Mouse (Mus musculus): ENCODE results near the gene Glb1l.
"Not testable (repeated sequence)": the region's sequence is repeated elsewhere in the genome, so short reads cannot be mapped to it uniquely, and the experiment has no call there.

The Glb1l gene

DNA sequence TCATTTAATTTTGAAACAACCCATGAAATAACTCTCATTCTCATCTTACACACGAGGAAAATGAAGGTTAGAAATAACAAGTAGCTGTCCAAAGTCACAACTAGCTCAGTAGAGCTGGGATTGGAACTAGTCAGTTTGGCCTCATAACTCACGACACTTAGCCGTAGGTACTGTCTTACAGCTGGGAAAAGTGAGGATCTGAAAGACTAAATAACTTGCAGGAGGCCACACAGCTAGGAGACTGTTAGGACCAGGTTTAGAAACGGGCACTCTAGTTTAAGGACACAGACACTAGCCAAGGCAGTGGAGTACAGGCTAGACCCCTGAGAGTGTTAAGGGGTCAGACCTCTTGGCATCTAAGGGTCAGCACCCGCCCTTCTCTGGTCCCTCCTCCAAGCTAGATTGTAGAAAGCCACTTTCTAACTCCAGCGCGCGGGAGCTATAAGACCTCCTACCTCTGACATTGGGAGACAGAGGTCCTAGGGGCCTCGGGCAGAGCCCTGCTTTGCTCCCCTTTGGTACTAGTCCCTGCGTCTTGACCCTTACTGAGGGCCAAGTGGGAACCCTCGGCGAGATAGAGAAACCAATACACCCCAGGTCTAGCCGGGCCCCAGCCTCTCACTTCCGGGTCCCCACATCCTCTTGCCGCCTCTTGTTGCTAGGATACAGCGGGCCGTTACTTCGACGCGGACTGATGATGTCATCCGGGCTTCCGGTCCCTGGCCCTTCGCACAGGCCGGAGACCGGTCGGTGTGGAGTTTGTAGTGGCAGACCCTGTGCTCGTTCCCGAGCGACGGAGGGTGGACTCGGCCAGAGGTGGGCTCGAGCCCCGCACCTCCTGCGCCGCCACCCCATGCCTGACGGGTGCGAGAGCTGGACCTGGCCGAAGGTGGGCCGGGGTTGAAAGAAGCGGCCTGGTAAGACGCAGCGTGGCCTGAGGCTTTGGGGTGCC, at the start of gene Glb1l, which contains the start of gene Stk16:
Glb1l (minus strand) TSS at position 678 of the 952 bp plus-strand sequence.
Stk16 (plus strand) TSS at position 703 of the 952 bp plus-strand sequence.
- DNase-seq (ENCODE audit: inconsistent ontology term): peak; percentile 92

DNA sequence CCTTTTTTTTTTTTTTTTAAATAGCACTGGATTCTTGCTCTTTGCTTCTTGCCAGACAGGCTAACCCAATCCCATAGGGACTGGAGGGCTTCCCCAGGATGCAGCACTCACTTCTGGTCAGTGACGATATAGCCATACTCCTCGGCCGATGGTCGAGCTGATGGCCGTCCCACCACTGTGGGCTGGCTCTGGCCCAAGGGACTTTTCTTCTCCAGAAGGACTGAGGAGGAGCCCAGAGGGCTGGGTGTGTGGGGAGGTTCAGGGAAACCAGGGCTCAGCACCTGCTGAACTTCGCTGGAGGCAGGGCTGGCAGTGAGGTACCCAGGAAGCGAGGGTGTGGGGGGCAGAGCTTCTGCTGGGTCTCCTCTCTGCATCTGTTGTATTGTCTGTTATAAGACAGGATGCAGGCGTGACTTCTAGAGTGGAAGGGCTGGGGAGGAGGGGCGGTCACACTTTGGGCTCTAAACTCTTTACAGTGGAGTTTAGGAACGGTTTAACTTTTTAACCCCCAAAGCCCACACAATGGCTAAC, 45.0 kb upstream of the Glb1l start:
- DNase-seq (ENCODE audit: inconsistent ontology term): no peak

DNA sequence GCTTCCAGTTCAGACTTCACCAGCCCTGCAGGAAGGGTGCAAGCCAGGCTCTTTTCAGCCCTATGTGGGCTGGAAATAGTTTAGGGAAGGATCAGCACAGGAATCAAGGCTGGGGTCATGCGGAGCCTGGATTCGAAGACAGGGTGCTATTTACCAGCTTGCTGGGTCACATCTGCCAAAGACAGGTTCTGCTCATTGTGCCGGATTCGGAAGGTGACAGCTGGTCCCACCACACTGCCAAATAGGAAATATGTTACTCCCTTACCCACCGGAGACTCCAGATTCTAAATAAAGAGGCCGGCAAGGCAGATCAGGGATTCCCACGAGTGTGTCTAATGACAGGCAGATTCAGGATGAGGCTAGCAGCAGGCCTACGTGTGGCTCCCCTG, 44.0 kb upstream of the Glb1l start:
- DNase-seq (ENCODE audit: inconsistent ontology term): no peak

DNA sequence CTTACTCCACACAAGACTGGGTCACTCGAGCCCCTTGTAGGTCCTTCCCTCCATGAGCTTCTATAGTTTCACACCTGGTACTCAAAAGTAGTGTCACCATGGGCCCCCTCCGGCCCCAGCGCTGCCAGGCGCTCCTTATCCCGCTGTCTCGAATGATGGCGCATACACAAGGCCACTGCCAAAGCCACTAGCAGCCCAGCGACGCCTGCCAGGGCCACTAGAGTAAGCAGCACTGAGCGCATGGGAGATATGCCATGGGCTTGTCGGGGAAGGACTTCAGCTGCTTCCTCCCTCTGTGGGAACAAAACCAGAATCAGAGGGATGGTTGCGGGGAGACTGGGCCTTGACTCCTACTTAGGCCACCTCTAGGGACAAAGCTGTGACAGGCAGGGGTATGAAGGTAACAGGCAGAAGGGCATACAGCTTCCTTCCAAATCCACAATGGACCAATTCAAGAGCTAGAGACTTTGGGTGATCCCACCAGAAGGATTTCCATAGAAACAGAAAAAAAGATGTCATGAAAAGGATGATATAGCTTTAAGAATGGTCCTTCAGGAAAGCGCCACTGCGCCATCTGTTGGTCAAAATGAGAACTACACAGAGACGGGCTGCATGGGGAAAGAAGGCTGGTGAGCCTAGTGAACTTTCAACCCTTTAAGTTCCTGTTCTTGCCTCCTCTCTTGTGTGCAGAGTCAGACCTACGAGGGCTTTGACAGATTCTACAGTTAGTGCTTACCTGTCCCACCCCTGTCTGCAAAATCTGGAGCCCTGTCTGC, 43.4 kb upstream of the Glb1l start:
- no peak for DNase-seq (ENCODE audit: inconsistent ontology term)

DNA sequence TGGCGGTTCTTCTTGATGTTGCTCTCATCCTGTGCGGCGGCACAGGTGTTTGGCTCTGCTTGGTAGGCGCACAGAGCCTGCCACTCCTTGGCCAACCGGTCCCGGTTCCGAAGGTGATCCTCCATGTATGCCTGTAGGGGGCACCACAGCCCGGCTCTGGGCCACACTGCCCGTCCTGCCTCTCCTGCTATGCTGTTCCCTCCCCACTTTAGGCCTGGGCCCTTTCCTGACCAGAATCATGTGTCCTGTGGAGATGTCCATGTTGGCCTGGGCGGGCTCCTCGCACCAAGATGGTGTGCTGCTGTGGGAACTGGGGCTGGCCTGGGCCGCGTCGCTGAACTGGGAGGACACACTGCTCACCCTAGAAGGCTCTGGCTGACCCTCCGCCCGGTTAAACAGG, 42.4 kb upstream of the Glb1l start:
- DNase-seq (ENCODE audit: inconsistent ontology term): no peak

DNA sequence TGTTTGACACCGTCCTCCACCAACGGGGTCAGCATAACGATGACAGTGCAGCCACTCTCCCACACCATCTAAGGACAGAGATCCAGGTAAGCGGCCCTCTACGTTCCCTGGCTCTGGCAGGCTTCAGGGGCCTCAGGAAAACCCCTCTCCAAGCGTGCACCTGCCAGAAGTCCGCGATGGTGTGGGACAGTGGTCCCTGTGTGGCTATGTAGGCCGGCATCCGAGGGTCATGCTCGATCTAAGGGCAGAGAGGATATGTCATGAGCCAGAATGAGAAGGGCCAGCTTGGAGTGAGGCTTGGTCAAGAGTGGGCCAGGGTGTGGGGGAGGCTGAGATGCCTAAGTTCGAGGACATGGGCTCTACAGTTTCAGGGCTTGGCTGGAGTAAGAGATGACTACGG, 41.7 kb upstream of the Glb1l start:
- DNase-seq (ENCODE audit: inconsistent ontology term): no peak

DNA sequence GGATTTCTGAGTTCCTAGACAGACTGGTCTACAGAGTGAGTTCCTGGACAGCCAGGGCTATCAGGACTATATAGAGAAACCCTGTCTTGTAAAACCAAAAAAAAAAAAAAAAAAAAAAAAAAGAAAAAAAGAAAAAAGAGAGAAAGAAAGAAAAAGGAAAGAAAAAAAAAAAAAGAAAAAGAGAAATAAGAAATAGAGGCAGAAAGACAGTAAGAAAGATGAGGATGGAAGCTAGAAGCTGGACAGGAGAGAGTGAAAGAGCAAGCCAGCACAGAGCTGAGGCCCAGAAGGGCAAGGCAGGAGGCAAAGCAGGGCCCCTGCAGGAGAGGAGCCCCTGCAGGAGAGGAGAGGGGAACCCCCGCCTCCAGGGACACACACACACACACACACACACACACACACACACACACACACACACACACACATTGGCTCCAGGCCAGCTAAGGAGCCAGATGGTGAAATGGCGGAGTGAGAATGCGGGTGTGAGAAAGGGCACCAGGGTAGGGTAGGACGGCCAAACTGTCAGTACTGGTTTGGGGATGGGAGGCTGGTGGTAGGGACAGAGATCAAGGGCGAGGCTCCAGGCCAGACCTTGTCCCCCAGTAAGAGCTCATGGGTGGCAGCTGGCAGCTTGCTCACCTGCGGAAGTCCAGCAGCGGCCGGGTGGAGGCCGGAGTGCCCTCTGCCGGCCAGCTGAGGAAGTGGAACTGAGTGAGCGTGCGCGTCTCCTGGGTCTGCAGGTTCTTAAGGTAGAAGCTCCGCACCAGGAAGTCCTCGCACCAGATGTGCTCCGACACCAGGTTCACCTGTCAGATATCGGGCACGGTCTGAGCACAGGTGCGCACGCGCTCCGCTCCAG, 40.7 kb upstream of the Glb1l start:
- peak; percentile 72 for DNase-seq (ENCODE audit: inconsistent ontology term)

DNA sequence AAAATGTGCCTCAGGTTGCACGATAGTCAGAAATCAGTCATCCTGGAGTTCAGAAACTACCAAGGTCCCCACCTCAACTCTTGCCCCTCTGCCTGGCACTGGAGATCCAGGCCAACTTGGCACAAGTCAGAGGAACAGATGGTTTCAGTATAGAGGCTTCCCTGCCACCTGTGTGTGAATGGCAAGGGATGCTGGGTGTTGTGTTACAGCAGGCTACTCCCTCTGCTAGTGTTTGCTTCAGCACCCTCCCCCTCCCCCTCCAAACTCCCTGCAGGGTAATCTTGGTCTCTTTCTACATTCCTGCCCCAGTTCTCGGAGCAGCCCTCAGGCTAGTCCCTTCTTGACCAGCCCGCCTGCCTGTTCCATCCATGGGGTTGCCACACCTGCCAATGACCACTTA, 39.9 kb upstream of the Glb1l start:
- DNase-seq (ENCODE audit: inconsistent ontology term): no peak

DNA sequence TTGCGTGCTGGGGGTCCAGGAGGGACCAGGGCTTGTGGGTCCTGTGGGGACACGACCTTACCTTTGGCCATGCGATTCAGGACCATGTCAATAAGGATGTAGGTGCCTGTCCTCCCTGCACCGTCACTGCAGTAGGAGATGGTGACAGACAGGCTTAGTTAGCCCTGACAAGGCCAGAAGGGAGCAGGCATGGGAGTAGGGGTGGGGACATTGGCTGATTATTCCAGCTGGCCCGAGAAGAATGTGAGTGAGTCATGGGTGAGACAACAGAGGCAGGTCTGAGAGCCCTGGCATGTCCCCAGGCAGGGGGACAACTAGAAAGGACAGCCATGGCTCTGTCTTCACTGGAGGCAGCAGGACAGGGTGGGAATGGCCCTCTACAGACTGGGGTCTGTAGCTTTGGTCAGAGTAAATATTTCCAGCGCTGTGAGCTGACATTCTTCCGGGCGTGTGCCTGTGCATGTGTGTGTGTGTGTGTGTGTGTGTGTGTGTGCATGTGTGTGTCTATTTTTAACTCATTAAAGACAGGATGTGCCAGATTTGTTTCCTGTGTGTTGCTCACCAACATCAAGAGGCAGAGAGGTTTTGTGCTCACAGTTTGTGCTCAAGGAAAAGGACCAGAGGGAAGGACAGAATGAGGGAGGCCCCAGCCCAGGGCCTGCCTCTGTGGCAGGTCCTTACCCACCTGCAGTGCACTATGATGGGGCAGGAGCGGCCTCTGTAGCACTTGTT, 37.6 kb upstream of the Glb1l start:
- peak; percentile 97 for DNase-seq (ENCODE audit: inconsistent ontology term)

DNA sequence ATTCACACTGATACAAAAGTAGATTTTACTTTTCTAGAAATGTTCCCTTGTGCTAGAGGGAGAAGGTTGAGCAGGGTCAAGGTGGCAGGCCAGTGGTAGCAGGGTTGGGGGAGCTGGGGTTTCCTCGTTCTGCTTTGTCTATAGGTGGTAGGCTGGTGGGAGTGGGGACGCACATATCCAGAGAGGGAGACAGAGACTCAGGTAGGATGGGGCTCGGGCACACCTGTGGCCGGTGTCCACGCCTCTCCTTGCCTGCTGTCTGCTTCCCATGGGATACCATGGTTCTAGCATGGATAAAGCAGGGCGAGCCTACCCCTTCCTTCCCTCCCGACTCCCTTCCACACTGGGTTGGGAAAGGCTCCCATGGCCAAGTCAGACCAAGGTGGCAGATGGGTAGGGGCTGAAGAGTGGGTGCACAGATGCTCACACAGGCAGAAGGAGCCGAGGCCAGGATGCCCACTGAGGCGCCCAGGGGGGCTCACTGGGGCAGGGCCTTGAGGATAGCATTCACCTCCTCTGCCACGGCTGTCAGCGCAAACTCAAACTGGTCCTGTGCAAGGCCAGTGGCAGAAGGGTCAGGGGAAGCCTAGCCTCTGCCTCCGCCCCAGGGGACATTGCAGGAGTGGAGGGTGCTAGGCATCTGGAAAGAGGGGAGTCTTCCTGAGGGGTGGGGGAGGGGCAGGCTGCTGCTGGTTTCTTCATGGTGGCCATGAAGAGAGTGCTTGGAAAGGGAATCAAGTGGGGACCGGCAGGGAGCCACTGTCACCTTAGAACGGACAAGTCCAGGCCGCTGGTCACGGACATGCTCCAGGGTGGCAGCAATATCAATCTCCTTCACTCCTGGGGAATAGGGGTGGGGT, 36.7 kb upstream of the Glb1l start:
- no peak for DNase-seq (ENCODE audit: inconsistent ontology term)

DNA sequence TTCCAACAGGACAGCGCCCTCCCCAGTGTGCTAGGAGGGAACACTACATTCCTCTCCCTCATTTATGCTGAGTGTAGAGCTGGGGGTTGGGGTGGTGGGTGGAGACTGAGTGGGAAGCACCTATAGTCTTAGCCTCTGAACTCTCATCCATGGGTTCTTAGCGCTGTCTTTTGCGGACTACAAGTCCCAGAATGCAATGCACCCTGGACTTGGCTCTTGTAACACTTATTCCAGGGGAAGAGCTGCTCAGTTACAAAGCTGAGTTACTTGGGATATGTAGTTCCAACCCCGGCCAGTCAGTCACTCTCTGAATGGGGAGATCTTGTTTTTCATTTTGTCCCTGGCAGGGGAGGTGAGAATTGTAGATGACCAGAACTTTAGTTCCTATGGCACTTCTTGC, 34.2 kb upstream of the Glb1l start:
- peak; percentile 43 for DNase-seq (ENCODE audit: inconsistent ontology term)

DNA sequence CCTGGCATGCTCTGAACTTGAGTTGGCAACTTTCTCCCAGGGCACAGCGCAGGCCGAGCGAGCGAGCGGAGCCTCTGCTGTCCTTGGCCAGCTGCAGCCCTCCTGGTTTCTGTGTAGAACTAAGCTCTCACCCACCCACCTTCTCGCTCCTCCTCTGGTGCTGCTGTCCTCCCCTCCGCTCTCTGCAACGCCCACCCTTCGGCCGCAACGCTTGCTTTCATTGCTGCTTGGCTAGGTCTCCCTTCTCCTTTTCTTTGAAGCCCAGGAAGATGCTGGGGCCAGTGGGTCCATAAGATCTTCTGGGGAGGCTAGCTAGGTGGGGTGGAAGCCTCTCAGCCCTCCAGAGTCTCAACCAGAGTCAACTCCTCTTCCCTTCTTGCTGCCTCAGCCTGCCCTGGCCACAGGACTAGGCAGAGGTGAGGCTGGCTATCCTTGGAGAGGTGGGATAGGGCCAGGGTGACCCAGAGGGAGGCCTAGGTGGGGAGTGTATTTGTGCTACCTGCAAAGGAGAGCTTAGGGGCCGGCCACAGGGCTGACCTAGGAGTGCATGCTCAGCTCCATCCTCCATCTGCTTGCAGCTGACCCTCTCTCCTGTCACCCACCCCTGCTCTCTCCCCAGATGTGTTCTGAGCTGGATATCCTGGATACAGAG, 33.7 kb upstream of the Glb1l start:
- DNase-seq (ENCODE audit: inconsistent ontology term): no peak

DNA sequence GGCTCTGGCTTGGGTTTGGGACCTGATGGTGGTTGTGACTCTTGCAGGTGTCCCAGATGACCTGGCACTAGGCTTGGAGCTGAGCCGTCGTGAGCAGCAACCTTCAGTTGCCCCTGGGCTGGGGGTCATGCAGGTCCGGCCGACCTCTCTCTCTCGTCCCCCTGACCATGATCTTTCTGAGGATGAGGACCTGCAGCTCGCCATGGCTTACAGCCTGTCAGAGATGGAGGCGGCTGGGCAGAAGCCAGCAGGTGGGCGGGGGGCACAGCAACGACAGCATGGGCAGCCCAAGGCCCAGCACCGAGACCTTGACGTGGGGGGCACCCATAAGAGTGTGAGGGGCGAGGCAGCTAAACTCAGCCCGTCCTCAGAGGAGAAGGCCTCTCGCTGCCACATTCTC, 32.8 kb upstream of the Glb1l start:
- DNase-seq (ENCODE audit: inconsistent ontology term): no peak

DNA sequence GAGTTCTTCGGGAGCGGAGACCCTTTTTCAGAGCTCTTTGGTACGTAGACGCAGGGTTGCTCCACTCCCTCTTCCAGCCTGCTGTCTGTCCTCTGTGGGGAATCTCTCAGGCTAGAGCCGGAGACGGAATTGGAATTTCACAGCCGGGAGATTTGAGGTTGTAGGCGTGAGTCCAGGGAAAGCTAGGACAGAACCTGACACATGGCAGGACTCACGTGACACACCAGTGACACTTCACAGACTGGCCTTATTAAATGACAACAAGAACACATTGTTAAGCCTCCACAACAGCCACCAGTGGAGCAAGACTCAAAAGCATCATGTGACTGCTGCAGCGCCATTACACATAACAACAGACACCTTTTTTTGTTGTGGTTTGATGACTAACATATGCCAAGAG, 29.0 kb upstream of the Glb1l start:
- DNase-seq (ENCODE audit: inconsistent ontology term): no peak

DNA sequence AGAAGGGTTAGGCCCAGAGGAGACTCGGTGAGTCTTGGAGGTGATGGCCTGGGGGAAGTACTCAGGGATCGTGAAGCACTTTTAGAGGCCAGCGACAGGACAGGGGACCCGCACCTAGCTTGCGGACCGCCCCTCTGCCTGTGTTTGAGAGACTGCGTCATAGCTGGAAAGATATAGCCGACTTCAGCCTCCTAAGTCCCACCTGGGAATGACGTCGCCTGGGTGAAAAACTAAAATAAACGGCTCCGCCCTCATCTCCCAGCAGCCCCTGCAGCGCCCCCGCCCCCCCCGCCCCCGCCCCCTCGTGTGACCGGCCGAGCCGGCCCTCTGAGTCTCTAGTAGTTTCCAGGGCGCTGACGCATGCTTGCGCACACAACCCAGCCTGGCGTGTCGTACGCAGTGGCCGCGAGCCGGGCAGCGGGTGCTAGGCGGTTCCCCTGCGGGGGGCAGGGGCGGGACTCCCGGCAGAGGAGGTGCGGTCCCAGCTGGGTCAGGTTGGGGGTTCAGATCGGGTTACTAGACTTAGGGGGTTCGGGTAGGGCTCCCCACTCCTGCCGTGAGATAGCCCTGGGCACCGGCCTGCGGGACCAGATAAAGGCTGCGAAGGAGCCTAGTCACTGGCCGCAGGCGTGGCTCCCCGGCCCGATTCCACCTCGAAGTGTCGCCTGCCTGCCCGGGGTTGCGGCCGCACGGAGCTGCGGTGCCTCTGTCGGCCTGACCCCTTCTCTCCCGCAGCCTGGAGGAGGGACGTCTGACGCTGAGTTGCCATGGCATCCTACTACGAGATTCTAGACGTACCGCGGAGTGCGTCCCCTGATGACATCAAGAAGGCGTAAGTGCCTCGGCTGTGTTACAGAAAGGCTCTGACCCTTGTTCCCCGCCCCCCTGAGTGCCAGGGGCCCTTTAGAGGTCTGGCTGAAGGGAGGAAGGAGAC, 25.8 kb upstream of the Glb1l start, which contains the start of gene Dnajb2:
Dnajb2 (plus strand) TSS at position 290 of the 934 bp plus-strand sequence.
- peak; percentile 89 for DNase-seq (ENCODE audit: inconsistent ontology term)

DNA sequence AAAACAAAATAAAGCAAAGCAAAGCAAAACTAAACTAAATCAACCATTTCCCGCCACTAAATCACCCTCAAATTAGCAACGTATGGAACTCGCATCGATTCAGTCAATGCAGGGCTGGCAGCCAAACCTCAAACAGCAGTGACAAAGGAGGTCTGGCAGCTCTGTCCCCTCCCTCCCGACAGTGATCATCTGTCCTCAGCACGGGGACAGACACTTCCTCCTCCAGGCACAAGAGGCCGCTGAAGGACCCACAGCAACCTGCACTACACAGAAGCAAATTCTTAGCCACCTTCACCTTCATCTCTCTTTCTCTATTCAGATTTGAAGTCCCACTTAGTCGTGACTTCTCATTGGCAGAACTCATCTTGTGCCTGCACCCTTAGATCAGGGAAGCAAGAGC, 24.0 kb upstream of the Glb1l start:
- DNase-seq (ENCODE audit: inconsistent ontology term): peak; percentile 75

DNA sequence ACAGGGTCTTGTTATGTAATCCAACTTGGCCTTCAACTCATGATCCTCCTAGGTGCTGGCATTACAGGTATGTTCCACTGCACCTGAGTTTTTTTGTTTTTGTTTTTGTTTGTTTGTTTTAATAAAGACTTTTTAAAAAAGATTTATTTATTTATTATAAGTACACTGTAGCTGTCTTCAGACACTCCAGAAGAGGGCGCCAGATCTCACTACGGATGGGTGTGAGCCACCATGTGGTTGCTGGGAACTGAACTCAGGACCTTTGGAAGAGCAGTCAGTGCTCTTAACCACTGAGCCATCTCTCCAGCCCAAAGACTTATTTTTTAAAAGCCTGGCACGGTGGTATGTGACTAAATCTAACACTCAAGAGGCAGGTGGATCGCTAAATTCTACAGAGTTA, 21.9 kb upstream of the Glb1l start:
- not testable (repeated sequence) for DNase-seq (ENCODE audit: inconsistent ontology term)

DNA sequence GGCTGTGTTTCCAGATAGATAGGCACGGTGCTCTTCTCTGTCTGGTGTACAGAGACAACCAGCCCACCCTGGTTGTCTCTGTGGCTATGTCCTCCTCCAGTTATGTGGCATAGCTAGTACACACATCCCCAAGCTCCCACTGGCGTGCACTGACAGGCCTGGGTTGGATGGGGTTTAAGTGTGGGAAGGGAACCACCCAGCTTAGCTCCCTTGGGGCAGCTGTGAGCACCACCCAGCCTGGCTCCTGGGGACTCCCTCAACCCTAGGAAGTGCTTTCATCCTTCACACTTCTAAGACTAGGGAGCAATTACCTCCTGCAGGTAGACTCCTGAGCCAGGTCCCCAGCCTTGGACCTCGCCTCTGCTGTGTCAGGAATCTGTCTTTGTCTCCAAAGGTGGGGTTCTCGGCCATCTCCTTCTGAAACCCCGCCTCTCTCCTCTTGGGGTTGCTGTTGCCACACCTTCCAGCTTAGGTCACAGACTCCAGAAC, 21.1 kb upstream of the Glb1l start, which contains the start of gene A630095N17Rik:
A630095N17Rik (minus strand) TSS at position 439 of the 489 bp plus-strand sequence.
- no peak for DNase-seq (ENCODE audit: inconsistent ontology term)
